16 mouse cellular contexts compared by ENCODE assay signal in genomic region chr4:132067938-132068235, GRCm38 (mm10). TPM values are rescaled to one million over a fixed set of nuclear protein-coding genes. Genes with fewer than 3 reads are reported as not detected.
DNase-seq lines count a peak whose midpoint lies in the region; ATAC-seq and TF ChIP-seq lines count a peak whose summit lies in the region.
"Had no signal": no experiment of that assay in that cellular context is flagged by ENCODE, and none has a peak within 500 bp of the region (broad histone marks: within the 10 kb centered on the region; RNA-seq: fewer than 3 reads in every experiment).

No protein-coding gene starts in this region.

- H3K4me3 ChIP-seq in gastrocnemius, adult 2 months, result no peak overlapping the region
- no peak overlapping the region for H3K4me3 ChIP-seq in bone marrow, adult 2 months (replicated peaks; ENCODE audit: control insufficient read depth, low read depth, low read length)
- H3K4me3 ChIP-seq in cerebellum, adult 2 months (replicated peaks; ENCODE audit: insufficient read depth, low read depth, low read length), result no peak overlapping the region
- H3K4me3 ChIP-seq in liver, embryonic 13.5 days (replicated peaks), result peak overlapping the region; percentile 99
- H3K4me3 ChIP-seq: embryonic facial prominence, embryonic 13.5 days; neural tube, embryonic 12.5 days had no signal

- TF ChIP-seq CTCF in gastrocnemius, adult 2 months (IDR thresholded peaks at IDR 0.05), result no peak
- no peak for TF ChIP-seq CTCF in bone marrow, adult 2 months (IDR thresholded peaks at IDR 0.05; ENCODE audit: control insufficient read depth, insufficient read depth, low read length)
- TF ChIP-seq CTCF in cerebellum, adult 2 months (IDR thresholded peaks at IDR 0.05; ENCODE audit: borderline replicate concordance, insufficient read depth, low read depth, low read length), result no peak

- 58% methylated on average over 2 of the region's 2 CpGs for WGBS in bone marrow, adult 2 months
- 7% methylated on average over 2 of the region's 2 CpGs for WGBS in cerebellum, adult 2 months
- WGBS in liver, embryonic 13.5 days (ENCODE audit: insufficient replicate concordance), result 70% methylated on average over 2 of the region's 2 CpGs

- H3K9me3 ChIP-seq in liver, embryonic 13.5 days (replicated peaks), result no peaks in the 10 kb centered on the region
- H3K9me3 ChIP-seq: embryonic facial prominence, embryonic 13.5 days; neural tube, embryonic 12.5 days had no signal

- H3K27ac ChIP-seq in gastrocnemius, adult 2 months, result peak overlapping the region; percentile 28; the same call in 1 of the 2 replicates
- peak overlapping the region; percentile 14; the same call in 1 of the 2 replicates for H3K27ac ChIP-seq in bone marrow, adult 2 months (ENCODE audit: control insufficient read depth, insufficient read depth, low read depth, low read length, poor library complexity)
- H3K27ac ChIP-seq in cerebellum, adult 2 months (ENCODE audit: insufficient read depth, low read length), result peak overlapping the region; percentile 84
- peak overlapping the region; percentile 80 for H3K27ac ChIP-seq in liver, embryonic 13.5 days
- H3K27ac ChIP-seq: embryonic facial prominence, embryonic 13.5 days; neural tube, embryonic 12.5 days had no signal

- H3K9ac ChIP-seq in liver, embryonic 13.5 days, result peak overlapping the region; percentile 97
- H3K9ac ChIP-seq: embryonic facial prominence, embryonic 13.5 days; neural tube, embryonic 12.5 days had no signal

- H3K4me2 ChIP-seq in liver, embryonic 13.5 days, result peak overlapping the region; percentile 98
- H3K4me2 ChIP-seq: embryonic facial prominence, embryonic 13.5 days; neural tube, embryonic 12.5 days had no signal

- ATAC-seq in liver, embryonic 13.5 days (ENCODE audit: low read depth), result no peak

- no peaks in the 10 kb centered on the region for H3K27me3 ChIP-seq in cerebellum, adult 2 months (ENCODE audit: control insufficient read depth, insufficient read depth, low read length)
- H3K27me3 ChIP-seq in liver, embryonic 13.5 days, result no peaks in the 10 kb centered on the region

- H3K36me3 ChIP-seq in liver, embryonic 13.5 days, result peaks cover 98% of the 10 kb centered on the region
- H3K36me3 ChIP-seq: embryonic facial prominence, embryonic 13.5 days; neural tube, embryonic 12.5 days had no signal

- no peak for TF ChIP-seq POLR2A in bone marrow, adult 2 months (IDR thresholded peaks at IDR 0.05; ENCODE audit: borderline replicate concordance, control insufficient read depth, low read depth, low read length)
- TF ChIP-seq POLR2A in cerebellum, adult 2 months (IDR thresholded peaks at IDR 0.05; ENCODE audit: borderline replicate concordance, insufficient read depth, low read length), result peak; percentile 28; the same call in 1 of the 2 replicates

- H3K4me1 ChIP-seq in bone marrow, adult 2 months (ENCODE audit: control insufficient read depth, insufficient read depth, low read length), result peaks cover 5% of the 10 kb centered on the region
- peaks cover 40% of the 10 kb centered on the region for H3K4me1 ChIP-seq in cerebellum, adult 2 months (ENCODE audit: control insufficient read depth, insufficient read depth, low read length)
- H3K4me1 ChIP-seq in liver, embryonic 13.5 days (replicated peaks), result peaks cover 99% of the 10 kb centered on the region

- DNase-seq in gastrocnemius, adult 2 months, result no peak
- DNase-seq in gastrocnemius, adult 8-10 months (ENCODE audit: low spot score in 2 of 2), result no peak
- DNase-seq in cerebellum, adult 2 months, result peak in 1 of 2 experiments; percentile 87
- no peak for DNase-seq in liver, embryonic 13.5 days
- DNase-seq in thymus, postnatal 10 days (ENCODE audit: low spot score in 2 of 2), result no peak
- DNase-seq in thymus, postnatal 14 days, result no peak
- DNase-seq: adrenal gland, postnatal 36 days; heart, postnatal 36 days; right cerebral cortex, postnatal 14 days had no signal

- intact Hi-C loops in gastrocnemius, adult 2 months (cut with DNase I), result no loop called here

RNA-seq across cellular contexts. Expression of gene Gm10300, which starts 6.6 kb away (rescaled TPM):
- under 1 TPM in 1 of 2 experiments, not detected in 1; 0.08 TPM for total RNA-seq in gastrocnemius, adult 2 months (2021)
- total RNA-seq in gastrocnemius, adult 8-10 months (2022), result under 1 TPM in 3 of 4 experiments, not detected in 1; 0.10 to 0.22 (median 0.11) TPM
- 0.65 and 0.70 TPM in 2 replicates for polyA plus RNA-seq in bone marrow, adult 2 months (2011; ENCODE audit: insufficient read depth, insufficient read length, low replicate concordance, missing spikeins)
- polyA plus RNA-seq in cerebellum, adult 2 months (2012; rRNA removed), result 0.15 and 0.24 TPM in 2 replicates
- polyA plus RNA-seq in liver, embryonic 13.5 days (2015; fragmentation: Nextera tagmentation; extraction: Ambion mirVana), result 0.39 and 0.63 TPM in 2 replicates
- total RNA-seq: layer of hippocampus, postnatal 25 days had no signal
- polyA plus RNA-seq: forebrain, embryonic 11.5 days; kidney, embryonic 14.5 days; limb, embryonic 11.5 days; neural tube, embryonic 12.5 days had no signal

RNA-seq across cellular contexts. Expression of gene Epb41, which starts 7.2 kb away (rescaled TPM):
- total RNA-seq in gastrocnemius, adult 2 months (2021), result 100 to 1,000 TPM; 102 to 113 TPM
- 100 to 1,000 TPM; 114 to 129 (median 121) TPM for total RNA-seq in gastrocnemius, adult 8-10 months (2022)
- 298 and 306 TPM in 2 replicates for polyA plus RNA-seq in bone marrow, adult 2 months (2011; ENCODE audit: insufficient read depth, insufficient read length, low replicate concordance, missing spikeins)
- polyA plus RNA-seq in cerebellum, adult 2 months (2012; rRNA removed), result 174 and 192 TPM in 2 replicates
- polyA plus RNA-seq in liver, embryonic 13.5 days (2015; fragmentation: Nextera tagmentation; extraction: Ambion mirVana), result 147 and 193 TPM in 2 replicates

Comparison
In these comparisons a context has a peak if more than half of its experiments do, and no peak if none do; other contexts are left out.
1. H3K27ac ChIP-seq: peak in every context shown above with its lines; median percentile 84 in cerebellum, adult 2 months; 80 in liver, embryonic 13.5 days; 28 in gastrocnemius, adult 2 months; 14 in bone marrow, adult 2 months.